Mouse (Mus musculus) ES-Bruce4 (cell line): Measurements from ENCODE around the gene F12.

Experiments
- EP300 ChIP-seq: IDR thresholded peaks from 2 replicates; pipeline ENCODE4 v1.6.1; 2011; ENCODE audit warnings: low read depth, low read length; ENCODE audit not compliant: insufficient read depth
- POLR2A ChIP-seq: IDR thresholded peaks from one replicate; pipeline ENCODE4 v1.8.1; 2011; ENCODE audit warnings: low read length; ENCODE audit not compliant: insufficient read depth

DNA sequence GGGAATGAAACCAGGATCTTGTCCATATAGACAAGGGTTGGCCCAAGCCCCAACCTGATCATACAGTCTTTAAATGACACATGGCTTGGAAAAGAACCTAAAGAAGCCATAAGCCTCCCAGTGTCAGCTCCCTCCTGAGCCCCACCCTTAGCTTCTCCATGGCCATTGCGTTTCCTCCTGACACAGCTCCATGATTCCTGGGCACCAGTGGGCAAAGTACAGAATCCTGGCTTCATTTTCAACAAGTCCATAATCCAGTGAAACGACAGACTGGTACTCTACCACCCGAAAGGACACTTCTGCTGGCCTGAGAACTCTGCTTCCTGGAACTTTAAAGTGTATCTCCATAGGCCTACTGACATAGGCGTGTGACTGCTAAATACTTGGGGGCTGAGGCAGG lies 19.3 kb downstream of the F12 start:
- TF ChIP-seq POLR2A: no peak
- no peak for TF ChIP-seq EP300
